Mouse (Mus musculus) stomach, embryonic 16.5 days (tissue): Measurements from ENCODE around the gene Asprv1. TPM values are rescaled to one million over a fixed set of nuclear protein-coding genes. Genes with fewer than 3 reads are reported as not detected.

Experiments used
- ATAC-seq: fragments of 200-750 bp; cut with Nextera tagmentation; 2 replicates; pipeline ENCODE4 v1.8.0; 2017; ENCODE audit warnings: moderate number of reproducible peaks, moderate TSS enrichment; ENCODE audit not compliant: insufficient read depth, low FRiP score
- H3K27ac ChIP-seq: fragments of 300-500 bp; sonication (generic); 2 replicates; pipeline ENCODE4 v1.5.1; 2014; ENCODE audit warnings: low read length
- H3K27me3 ChIP-seq: fragments of 300-500 bp; sonication (generic); 2 replicates; pipeline ENCODE4 v1.6.1; 2014; ENCODE audit warnings: low read length, control low read depth, mixed read lengths; ENCODE audit not compliant: control insufficient read depth, insufficient read depth
- H3K36me3 ChIP-seq: fragments of 300-500 bp; sonication (generic); 2 replicates; pipeline ENCODE4 v1.6.1; 2014; ENCODE audit warnings: low read length; ENCODE audit not compliant: control insufficient read depth, insufficient read depth
- H3K4me1 ChIP-seq: fragments of 300-500 bp; sonication (generic); 2 replicates; pipeline ENCODE4 v1.6.1; 2014; ENCODE audit warnings: low read length, control low read depth, mixed read lengths; ENCODE audit not compliant: control insufficient read depth, insufficient read depth
- H3K4me2 ChIP-seq: fragments of 300-500 bp; sonication (generic); 2 replicates; pipeline ENCODE4 v1.6.1; 2014; ENCODE audit warnings: low read depth, low read length, mixed read lengths
- H3K4me3 ChIP-seq: fragments of 300-500 bp; sonication (generic); replicated peaks from 2 replicates; pipeline ENCODE4 v1.5.1; 2014; ENCODE audit warnings: mild to moderate bottlenecking, low read length
- H3K9ac ChIP-seq: fragments of 300-500 bp; sonication (generic); 2 replicates; pipeline ENCODE4 v1.6.1; 2014; ENCODE audit warnings: low read length
- H3K9me3 ChIP-seq: fragments of 300-500 bp; sonication (generic); replicated peaks from 2 replicates; pipeline ENCODE4 v1.6.1; 2016; ENCODE audit warnings: low read length, control low read depth; ENCODE audit not compliant: control insufficient read depth
- WGBS: fragments of 180-500 bp; shearing (Covaris S2); extraction: QIAGEN DNeasy Blood & Tissue Kit; methylation state at CpG from one replicate; pipeline ENCODE4 v1.1.7; 2014; 5-methylcytosine and 5-hydroxymethylcytosine counted together
- polyA plus RNA-seq: library from polyadenylated mRNA; unstranded; fragments of >200 nt; fragmentation: Nextera tagmentation; extraction: Ambion mirVana; gene quantifications from 2 replicates; pipeline ENCODE4 v1.2.1, GENCODE M21; 2015

Gene Asprv1
- polyA plus RNA-seq, 1 experiment from 2014 or later = 360 TPM

DNA sequence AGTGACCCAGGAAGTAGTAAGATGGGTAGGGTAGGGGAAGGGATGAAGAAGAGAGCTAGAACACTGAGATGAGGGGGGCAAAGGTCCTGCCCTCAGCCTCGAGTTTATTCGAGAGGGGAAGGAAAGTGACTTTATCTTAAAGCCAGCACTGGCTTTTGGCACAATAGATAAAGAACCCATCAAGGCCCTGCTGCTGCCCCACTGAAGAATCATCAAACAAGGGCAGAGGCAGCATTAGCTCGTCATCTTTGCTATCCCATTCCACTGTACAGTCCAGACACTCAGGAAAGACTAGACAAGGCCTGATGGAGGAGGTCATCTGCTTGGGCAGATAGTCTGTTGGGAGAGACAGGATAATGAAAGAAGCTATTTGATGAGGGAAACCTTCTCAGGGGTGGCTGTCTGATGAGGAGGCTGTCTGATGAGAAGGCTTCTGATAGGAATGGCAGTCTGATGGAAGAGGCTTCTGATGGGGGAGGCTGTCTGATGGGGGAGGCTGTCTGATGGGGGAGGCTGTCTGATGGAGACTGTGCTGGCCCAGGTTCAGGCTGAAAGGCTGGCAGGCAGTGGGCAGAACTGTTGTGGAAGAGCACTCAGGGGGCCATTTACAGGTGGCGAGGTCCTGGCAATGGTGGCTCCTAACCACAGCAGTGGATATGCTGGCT lies 9.3 kb downstream of the Asprv1 start:
- Histone ChIP-seq H3K9ac (no peak overlapping the region), H3K4me1 (peaks cover 6% of the 10 kb centered on the region; the same call in 1 of the 2 replicates), H3K4me3 (no peak overlapping the region), H3K27me3 (no peaks in the 10 kb centered on the region), H3K36me3 (no peaks in the 10 kb centered on the region), H3K9me3 (no peaks in the 10 kb centered on the region), H3K27ac (no peak overlapping the region), H3K4me2 (no peak overlapping the region)
- no peak for ATAC-seq
- WGBS = 45% methylated on average over 4 of the region's 4 CpGs

DNA sequence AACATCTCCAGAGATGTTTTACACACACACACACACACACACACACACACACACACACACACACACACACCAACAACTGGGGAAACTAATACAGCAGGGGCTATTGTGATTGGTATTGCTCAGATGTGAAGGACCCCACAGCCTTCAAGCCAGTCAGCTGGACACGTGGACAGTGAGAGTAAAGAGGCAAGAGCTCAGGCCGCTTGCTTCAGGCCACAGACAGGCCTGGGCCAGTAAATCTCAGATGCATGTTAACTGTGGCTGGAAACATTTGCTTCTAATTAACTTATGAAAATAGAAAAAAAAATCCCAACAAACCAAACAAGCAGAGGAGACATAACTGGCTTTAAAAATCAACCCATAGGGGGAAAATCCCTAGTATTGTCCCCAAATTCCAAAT lies 9.9 kb downstream of the Asprv1 start:
- Histone ChIP-seq H3K9ac (no peak overlapping the region), H3K36me3 (no peaks in the 10 kb centered on the region), H3K27ac (no peak overlapping the region), H3K4me1 (peaks cover 6% of the 10 kb centered on the region; the same call in 1 of the 2 replicates), H3K4me2 (no peak overlapping the region), H3K4me3 (no peak overlapping the region), H3K9me3 (no peaks in the 10 kb centered on the region), H3K27me3 (no peaks in the 10 kb centered on the region)
- ATAC-seq = no peak
- 85% methylated on average over 2 of the region's 2 CpGs for WGBS

DNA sequence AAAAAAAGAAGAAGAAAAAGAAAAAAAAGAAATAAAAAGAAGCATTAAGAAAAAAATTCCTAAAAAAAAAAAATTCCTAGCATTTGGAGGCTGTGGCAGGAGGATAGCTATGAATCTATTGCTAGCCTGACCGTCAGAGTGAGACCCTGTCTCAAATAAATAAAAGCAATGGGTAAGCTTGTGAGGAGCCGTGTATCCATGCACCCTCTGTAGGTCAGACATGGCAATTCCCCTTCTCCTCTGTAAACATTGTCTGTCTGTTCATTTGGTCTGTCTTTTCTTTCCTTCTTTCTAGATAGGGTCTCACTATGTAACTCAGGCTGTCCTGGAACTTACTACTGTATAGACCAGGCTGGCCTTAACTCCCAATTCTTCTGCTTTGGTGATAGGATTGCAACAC lies 10.5 kb downstream of the Asprv1 start:
- no peaks in the 10 kb centered on the region for H3K27me3 ChIP-seq
- no peak overlapping the region for H3K4me2 ChIP-seq
- WGBS = 19% methylated on average over 2 of the region's 2 CpGs
- ATAC-seq = no peak
- no peak overlapping the region for H3K9ac ChIP-seq
- peaks cover 6% of the 10 kb centered on the region; the same call in 1 of the 2 replicates for H3K4me1 ChIP-seq
- H3K9me3 ChIP-seq = no peaks in the 10 kb centered on the region
- no peak overlapping the region for H3K4me3 ChIP-seq
- H3K36me3 ChIP-seq = no peaks in the 10 kb centered on the region
- H3K27ac ChIP-seq = no peak overlapping the region

DNA sequence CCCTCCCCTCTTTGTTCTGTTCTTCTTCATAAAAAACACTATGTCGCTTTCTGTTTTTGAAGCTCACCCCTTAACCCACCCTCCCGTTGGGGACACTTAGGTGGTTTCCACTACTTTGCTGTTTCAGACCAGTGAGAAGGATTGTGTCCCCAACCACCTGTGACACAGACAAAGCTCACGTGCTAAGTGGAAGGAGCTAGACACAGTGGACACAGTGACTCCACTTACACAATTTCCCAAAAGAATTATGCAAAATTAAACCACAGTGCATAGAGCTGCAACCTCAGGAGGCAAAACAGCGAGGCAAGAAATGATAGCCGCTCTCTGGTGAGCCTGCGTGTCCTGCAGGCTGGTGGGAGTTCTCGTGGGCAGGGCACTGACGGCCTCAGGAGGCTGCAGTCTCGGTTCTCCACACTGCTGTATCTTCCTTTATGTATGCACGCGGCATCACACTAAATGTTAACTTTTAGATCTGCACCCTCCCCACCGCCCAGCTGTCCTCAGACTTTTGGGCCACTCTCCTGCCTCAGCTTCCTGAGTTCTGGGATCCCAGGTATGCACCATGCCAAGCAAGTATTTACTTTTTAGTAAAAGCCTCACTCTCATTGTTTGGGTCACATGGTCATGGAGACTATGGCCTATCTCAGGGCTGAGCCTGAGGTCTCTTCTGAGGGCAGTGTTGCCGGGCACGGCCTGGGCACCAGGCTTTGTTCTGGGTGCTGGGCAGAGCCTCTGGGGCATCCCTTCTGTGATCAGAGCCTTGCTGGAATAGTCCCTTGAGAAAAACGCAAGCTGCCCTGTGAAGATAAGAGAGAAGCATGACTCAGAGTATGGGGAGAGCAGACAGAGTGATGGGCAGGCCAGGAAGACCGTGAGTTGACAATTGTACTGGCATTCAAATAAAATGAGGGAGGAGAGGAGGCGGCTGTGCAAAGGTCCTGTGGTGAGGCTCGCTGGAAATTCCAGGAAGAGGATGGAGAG lies 11.5 kb downstream of the Asprv1 start:
- Histone ChIP-seq H3K4me3 (no peak overlapping the region), H3K27me3 (no peaks in the 10 kb centered on the region), H3K27ac (no peak overlapping the region), H3K4me1 (peaks cover 6% of the 10 kb centered on the region; the same call in 1 of the 2 replicates), H3K4me2 (no peak overlapping the region), H3K36me3 (no peaks in the 10 kb centered on the region), H3K9ac (no peak overlapping the region), H3K9me3 (no peaks in the 10 kb centered on the region)
- peak; percentile 54 for ATAC-seq
- whole genome bisulfite sequencing = 71% methylated on average over 18 of the region's 18 CpGs

DNA sequence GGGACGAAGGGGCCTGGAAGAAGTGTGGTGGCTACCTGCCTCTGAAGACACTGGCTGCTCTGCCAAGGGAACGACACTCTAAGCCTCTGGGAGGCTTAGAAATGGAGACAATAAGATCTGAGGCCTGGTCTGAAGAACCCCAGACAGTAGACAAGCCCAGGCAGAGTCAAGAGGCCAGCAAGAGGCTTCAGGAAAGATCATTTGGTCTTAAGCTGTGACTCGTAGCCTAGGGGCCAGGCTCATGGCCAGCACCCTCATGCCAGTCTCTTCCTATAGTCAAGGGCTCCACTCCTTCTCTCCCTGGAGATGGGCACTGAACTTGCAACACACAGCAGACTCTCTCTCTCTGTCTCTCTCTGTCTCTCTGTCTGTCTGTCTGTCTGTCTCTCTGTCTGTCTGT lies 12.2 kb downstream of the Asprv1 start:
- Histone ChIP-seq H3K36me3 (no peaks in the 10 kb centered on the region), H3K9ac (no peak overlapping the region), H3K4me1 (peaks cover 6% of the 10 kb centered on the region; the same call in 1 of the 2 replicates), H3K4me3 (no peak overlapping the region), H3K27me3 (no peaks in the 10 kb centered on the region), H3K4me2 (no peak overlapping the region), H3K9me3 (no peaks in the 10 kb centered on the region), H3K27ac (no peak overlapping the region)
- WGBS = 66% methylated on average over 3 of the region's 3 CpGs
- ATAC-seq = no peak

DNA sequence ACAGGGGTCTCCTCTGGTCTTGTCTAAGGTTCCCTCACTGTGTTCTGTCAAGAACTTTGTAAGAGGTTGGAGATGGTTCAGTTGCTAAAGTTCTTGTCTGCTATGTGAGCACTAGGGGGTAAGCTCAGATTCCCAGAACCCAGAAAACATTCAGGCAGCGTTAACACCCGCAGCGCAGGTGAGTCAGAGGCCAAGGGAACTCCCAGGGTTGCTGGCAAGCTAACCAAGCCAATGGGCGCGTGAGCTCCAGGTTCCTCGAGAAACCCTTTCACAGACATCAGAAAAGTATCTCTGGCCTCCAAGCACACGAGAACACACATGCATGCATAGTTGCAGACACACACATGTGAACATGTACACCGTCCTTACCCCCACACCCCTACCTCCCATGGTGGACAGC lies 12.8 kb downstream of the Asprv1 start:
- ATAC-seq = no peak
- no peak overlapping the region for H3K27ac ChIP-seq
- H3K27me3 ChIP-seq = no peaks in the 10 kb centered on the region
- H3K36me3 ChIP-seq = no peaks in the 10 kb centered on the region
- no peaks in the 10 kb centered on the region for H3K9me3 ChIP-seq
- H3K4me3 ChIP-seq = no peak overlapping the region
- H3K4me2 ChIP-seq = no peak overlapping the region
- no peak overlapping the region for H3K9ac ChIP-seq
- peaks cover 6% of the 10 kb centered on the region; the same call in 1 of the 2 replicates for H3K4me1 ChIP-seq
- WGBS = 71% methylated on average over 8 of the region's 8 CpGs

DNA sequence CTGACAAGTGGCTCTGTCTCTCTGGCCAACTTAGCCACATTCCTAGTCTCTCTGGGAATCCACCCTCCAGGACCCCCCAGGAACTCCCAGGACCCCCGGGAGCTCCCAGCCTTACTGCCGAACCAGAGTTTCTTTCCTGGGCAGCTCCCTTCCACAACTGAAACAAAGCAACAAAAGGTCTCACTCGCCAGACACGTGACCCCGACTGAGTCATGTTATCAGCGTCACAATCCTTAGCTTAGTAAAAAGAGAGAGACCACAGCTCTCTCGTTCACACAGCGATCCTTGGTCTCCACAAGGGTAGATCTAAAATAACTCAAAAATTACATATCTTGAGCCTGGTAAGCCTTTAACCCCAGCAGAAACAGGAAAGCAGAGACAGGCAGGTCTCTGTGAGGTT lies 13.8 kb downstream of the Asprv1 start:
- 71% methylated on average over 8 of the region's 8 CpGs for WGBS
- no peaks in the 10 kb centered on the region for H3K9me3 ChIP-seq
- H3K27me3 ChIP-seq = no peaks in the 10 kb centered on the region
- no peaks in the 10 kb centered on the region for H3K36me3 ChIP-seq
- no peak overlapping the region for H3K4me2 ChIP-seq
- no peak overlapping the region for H3K4me3 ChIP-seq
- no peak overlapping the region for H3K27ac ChIP-seq
- no peak overlapping the region for H3K9ac ChIP-seq
- H3K4me1 ChIP-seq = peaks cover 6% of the 10 kb centered on the region; the same call in 1 of the 2 replicates
- ATAC-seq = no peak

DNA sequence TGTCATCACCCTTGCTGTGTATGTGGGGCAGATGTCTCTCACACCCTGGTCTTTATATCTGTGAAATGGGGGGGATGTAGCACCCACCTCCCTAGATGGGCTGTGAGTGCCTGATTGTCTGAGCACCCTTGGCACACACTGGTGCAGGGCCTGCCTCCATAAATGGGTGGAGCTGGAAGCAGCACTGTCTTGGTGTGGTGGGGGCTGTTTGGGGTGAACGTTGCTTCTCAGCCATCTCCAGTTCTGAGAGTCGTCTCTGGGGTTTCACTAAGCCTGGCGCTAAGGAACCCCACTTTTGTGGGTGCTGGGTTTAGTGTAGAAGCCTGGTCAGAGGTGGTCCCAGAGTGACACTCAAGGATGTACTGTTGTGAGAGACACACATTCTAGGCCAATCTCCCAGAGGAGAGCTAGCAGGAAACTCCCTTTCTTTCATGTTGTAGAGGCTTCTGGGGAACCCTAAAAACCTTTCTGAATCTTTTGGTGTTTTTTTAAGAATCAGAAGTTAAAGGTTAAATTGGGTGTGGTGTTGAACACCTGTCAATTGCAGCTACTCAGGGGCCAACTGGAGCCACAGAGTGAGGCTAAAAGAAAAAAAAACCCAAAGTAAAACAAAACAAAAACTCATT lies 16.9 kb downstream of the Asprv1 start:
- Histone ChIP-seq H3K27me3 (no peaks in the 10 kb centered on the region), H3K9ac (no peak overlapping the region), H3K27ac (no peak overlapping the region), H3K4me1 (peaks cover 2% of the 10 kb centered on the region; the same call in 1 of the 2 replicates), H3K4me3 (no peak overlapping the region), H3K9me3 (no peaks in the 10 kb centered on the region), H3K4me2 (no peak overlapping the region), H3K36me3 (no peaks in the 10 kb centered on the region)
- ATAC-seq = no peak
- 80% methylated on average over 3 of the region's 3 CpGs for WGBS

DNA sequence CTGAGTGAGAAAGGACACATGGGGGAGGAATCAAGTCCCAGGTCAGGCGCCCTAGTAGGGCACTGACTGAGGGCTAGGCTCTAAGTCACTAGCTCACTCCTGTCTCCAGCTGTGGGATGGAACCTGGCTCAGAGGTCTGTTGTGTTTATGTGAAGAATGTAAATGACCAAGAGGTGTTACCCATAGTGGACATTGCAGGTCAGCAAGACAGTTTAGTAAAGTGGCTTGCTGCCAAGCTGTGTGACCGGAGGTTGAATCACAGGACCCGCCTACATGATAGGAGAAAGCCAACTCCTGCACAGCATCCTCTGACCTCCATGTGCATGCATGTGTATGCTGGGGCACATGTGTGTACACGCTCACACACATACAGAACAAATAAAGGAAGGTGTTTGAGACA lies 17.6 kb downstream of the Asprv1 start:
- Histone ChIP-seq H3K4me1 (peaks cover 2% of the 10 kb centered on the region; the same call in 1 of the 2 replicates), H3K4me2 (no peak overlapping the region), H3K4me3 (no peak overlapping the region), H3K27ac (no peak overlapping the region), H3K9ac (no peak overlapping the region), H3K36me3 (peaks cover 4% of the 10 kb centered on the region; the same call in 1 of the 2 replicates), H3K27me3 (no peaks in the 10 kb centered on the region), H3K9me3 (no peaks in the 10 kb centered on the region)
- WGBS = 71% methylated on average over 4 of the region's 4 CpGs
- no peak for ATAC-seq
